Mouse (Mus musculus) left cerebral cortex, postnatal 14 days (tissue): ENCODE data around the gene Ostf1. TPM values are rescaled to one million over a fixed set of nuclear protein-coding genes. Genes with fewer than 3 reads are reported as not detected.
"Not testable (repeated sequence)": the region's sequence is repeated elsewhere in the genome, so short reads cannot be mapped to it uniquely, and the experiment has no call there.

Experiments used
- DNase-seq, 2 experiments: peaks; one replicate each; pipeline ENCODE4 v3.0.0; 2021 to 2022; ENCODE audit warnings: low spot score in 2 of 2, mixed read lengths in 1 of 2
- intact Hi-C: fragments of 180-260 bp; cut with DNase I; formaldehyde crosslinking; loops from one replicate; pipeline ENCODE4 v1.15.1; 2025
- total RNA-seq, 2 experiments: library from RNA; stranded (reverse); gene quantifications; 2 replicates each; pipeline ENCODE4 v1.2.3; 2021

Ostf1 gene
- total RNA-seq, 2 experiments from 2014 or later = 18.6 to 22.8 TPM

DNA sequence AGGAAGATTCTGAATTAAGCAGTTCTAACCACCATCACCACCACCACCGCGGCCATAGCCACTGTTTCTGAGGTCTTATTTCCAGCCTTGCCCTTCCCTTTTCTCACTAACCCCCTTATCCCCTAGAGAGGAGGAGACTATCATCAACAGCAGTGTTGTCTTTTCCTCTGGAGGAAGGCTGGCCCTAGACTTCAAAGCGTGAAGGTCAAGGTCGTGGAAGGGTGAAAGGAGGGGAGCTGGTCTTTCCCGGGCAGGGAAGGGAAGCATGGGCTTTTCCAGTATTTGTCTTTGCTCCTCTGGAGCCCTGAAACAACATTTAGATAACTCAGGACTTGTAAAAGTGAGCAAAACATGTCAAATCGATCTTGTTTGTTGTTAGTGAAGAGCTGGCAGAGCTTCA is 22.6 kb downstream of the Ostf1 start:
- no peak for DNase-seq
- intact Hi-C loops = no loop called here

DNA sequence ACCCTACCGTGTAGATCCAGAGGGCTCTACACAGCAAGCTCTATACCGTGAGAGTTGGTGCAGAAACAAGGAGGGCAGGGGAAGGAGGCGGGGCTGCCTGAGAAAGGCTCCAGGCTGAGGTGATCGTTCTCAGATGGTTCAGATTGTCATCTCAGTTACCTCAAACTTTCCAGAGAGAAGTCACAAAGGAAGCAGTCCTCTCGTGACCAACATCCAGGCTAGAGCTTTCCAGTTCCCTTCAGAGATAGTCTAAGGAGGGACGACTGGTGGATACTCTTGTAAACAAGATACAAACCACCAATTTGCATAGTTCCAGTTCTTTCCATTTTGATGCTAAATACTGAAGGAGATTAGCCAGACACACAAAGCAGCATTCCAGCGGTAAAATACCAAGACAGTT is 23.7 kb downstream of the Ostf1 start:
- intact Hi-C loops = no loop called here

GRCm38 (mm10) chr19:18603011-18603410 is 28.6 kb downstream of the Ostf1 start:
- intact Hi-C loops = no loop called here
- no peak for DNase-seq

More for the DNA sequence above, 23.7 kb downstream of the Ostf1 start:
- DNase-seq = no peak

- intact Hi-C loops = no loop called here
- DNase-seq = no peak
These were observed 31.0 kb downstream of the Ostf1 start for GRCm38 (mm10) chr19:18600611-18601010.

GRCm38 (mm10) chr19:18599650-18600049 is 32.0 kb downstream of the Ostf1 start:
- no peak for DNase-seq
- intact Hi-C loops = no loop called here

DNA sequence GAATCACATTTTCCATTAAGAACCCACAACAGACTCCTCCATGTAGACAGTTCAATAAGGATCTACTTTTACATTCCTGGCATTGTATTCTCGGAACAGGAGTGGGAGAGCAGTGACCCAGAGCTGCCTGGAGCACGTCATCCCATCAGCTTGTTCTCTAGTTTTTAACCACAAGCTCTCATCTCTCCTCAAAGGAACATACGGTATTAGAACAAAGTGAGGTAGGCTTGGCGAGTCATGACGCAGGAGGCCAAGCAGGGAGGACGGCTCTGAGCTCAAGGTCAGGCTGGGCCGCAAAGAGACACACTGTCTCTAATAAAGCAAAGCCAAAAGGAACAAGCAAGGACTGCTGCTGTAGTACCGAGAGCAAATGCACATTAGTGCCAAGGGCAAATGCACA is 32.6 kb downstream of the Ostf1 start:
- intact Hi-C loops = no loop called here
- no peak for DNase-seq

DNA sequence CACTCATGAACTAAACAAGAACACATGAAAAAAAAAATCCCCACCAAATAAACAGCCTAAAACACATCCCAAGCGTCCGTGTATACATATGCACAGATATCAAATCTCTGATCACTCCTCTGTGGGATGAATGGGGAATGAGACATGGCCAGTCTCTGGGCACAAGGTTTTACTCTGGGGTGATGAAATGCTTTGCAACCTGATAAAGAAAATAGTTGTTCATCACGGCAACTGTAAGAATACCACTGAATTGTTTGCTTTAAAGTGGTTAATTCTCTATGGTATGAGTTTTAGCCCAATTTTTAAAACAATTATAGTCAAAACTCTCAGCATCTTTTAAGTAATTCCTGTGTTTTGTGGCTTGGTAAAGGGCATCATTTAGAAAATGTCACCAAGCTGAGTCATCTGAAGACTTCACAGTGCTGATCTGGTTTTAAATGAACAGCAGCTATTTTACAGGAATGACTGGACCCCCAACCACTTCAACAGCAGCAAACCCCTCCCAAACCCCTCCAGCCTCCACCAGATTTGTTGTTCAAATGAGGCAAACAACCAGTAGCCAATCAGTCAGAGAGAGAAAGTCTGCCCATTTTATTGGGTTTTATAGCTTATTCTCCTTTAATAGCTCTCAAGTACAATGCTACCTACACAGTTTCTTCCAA is 33.2 kb downstream of the Ostf1 start:
- DNase-seq = no peak
- intact Hi-C loops = no loop called here

DNA sequence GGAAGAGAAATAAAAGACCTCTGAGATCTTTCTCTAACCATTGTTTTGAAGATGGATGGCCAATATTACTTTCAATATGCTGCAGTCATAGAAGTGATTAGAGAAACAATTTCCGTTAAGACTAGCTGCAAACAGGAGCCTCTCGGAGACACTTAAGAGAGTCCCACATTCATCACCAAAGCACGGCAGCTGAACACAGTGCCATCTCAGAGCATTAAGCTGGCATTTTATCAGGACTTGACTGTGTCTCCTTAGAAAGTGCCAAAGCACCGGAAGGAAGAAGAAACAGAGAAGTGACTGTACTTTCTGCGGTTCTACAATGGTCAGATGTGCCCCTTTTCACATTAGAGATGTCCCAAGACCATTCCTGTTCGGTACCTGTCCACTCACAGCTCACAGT is 33.9 kb downstream of the Ostf1 start:
- DNase-seq = peak in 1 of 2 experiments; percentile 15
- intact Hi-C loops = no loop called here

GRCm38 (mm10) chr19:18596876-18597275 is 34.7 kb downstream of the Ostf1 start:
- intact Hi-C loops = no loop called here
- no peak for DNase-seq

- DNase-seq = no peak
- intact Hi-C loops = no loop called here
These were observed 37.9 kb downstream of the Ostf1 start for GRCm38 (mm10) chr19:18593722-18594121.

DNA sequence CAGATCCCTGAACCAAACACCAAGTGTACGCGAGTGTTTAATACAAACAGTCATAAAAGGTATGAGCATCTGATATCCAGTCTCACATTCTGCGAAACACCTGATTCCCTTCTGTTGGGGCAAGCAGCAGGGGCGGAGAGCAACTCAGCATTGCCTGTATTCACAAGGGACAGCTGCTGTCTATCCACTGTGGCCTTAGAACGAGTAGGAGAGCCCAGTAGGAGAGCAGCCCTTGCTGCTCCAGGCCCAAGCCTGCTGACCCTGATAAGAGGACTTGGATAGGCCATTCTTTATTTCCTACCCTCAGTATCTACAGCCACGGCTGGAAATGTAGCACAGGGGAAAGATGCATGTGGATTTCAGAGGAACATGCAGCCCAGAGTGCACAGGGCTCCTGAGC is 38.7 kb downstream of the Ostf1 start:
- intact Hi-C loops = no loop called here
- DNase-seq = no peak

DNA sequence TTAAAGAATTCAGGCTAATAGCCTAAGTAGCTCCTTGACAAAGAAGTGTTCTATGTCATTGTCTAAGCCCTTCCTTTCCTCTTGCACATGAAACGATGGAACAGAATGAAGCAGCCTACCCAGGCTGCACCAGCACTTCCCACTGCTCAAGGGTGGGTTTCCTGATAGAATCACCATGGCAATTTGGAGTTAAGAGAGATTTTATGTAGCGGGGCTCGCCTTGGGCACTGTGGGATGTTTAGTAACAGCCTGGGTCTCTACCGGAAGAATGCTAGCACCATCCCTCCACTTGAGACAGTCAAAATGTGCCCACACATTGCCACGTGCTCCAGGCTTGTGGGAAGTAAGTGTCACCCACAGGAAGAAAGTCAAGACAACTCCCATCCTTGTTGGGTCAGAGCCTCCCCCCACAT is 40.7 kb downstream of the Ostf1 start:
- peak in 1 of 2 experiments; percentile 9 for DNase-seq
- intact Hi-C loops = no loop called here

- no peak for DNase-seq
- intact Hi-C loops = no loop called here
These were observed 41.4 kb downstream of the Ostf1 start for GRCm38 (mm10) chr19:18590234-18590633.

DNA sequence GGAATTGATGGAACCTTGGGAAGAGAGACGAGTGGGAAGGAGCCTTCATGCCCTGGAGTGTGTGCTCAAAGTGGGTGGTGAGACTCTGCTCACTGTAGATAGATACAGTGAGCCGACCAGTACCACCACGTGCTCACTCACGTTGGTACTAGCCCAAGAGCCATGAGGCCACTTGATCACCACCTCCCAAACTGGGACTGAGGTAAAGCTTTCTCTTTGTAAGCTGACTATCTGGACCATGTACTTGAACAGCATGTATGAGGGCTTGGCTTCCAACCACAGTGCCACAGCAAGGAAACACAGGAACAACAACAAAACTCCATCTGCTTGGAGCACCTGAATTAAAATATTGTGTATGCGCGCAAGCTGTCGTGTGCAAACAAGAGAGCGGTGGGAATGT is 42.3 kb downstream of the Ostf1 start:
- intact Hi-C loops = no loop called here
- DNase-seq = no peak

- intact Hi-C loops, DNase-seq: not testable (repeated sequence)
These were observed 42.8 kb downstream of the Ostf1 start for GRCm38 (mm10) chr19:18588801-18589200.

- intact Hi-C loops = no loop called here
These were observed 43.4 kb downstream of the Ostf1 start for GRCm38 (mm10) chr19:18588243-18588642.

DNA sequence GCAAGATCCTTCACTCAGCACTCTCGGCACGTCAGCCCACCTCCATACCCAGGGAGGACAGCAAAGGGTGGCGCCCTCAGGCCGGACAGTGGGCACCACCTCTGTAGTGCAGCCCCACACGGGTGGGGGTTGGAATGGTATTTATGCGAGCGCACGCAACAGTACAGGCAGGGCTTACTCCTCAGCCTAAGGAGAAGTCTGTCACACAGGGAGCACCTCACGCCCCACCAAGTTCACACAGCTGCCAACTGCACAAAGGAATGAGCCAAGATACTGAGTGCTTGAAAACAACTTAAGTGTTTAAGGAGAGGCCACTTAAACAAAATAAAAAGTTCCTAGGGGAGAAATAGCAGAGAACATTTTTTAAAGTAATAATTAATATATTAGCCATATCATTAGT is 44.5 kb downstream of the Ostf1 start:
- no peak for DNase-seq
- intact Hi-C loops = no loop called here

More at GRCm38 (mm10) chr19:18588243-18588642, 43.4 kb downstream of the Ostf1 start:
- no peak for DNase-seq

DNA sequence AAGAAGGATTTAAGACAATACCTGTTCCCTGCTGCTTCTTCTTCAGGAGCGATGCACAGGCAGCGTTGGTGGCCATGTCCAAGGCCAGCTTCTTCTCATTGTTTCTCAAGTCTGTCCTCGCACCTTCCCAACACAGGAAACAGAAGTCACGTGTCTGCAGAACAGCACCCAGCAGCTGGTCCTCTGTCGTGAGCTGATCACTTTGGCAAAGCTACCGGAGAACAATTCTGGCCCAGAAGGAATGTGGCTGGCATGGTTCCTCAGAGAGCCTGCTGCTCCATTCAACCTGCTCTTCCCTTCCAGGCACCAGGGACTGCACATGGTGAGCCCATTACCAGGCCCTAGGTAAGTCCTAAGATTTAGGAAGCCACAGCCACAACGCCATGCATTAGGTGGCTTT is 47.0 kb downstream of the Ostf1 start:
- DNase-seq = no peak
- intact Hi-C loops = no loop called here

- DNase-seq = no peak
- intact Hi-C loops = no loop called here
These were observed 47.9 kb downstream of the Ostf1 start for GRCm38 (mm10) chr19:18583706-18584105.

GRCm38 (mm10) chr19:18582887-18583286 is 48.7 kb downstream of the Ostf1 start:
- no peak for DNase-seq
- intact Hi-C loops = no loop called here

- DNase-seq = no peak
- intact Hi-C loops = no loop called here
These were observed 49.4 kb downstream of the Ostf1 start for GRCm38 (mm10) chr19:18582226-18582625.

DNA sequence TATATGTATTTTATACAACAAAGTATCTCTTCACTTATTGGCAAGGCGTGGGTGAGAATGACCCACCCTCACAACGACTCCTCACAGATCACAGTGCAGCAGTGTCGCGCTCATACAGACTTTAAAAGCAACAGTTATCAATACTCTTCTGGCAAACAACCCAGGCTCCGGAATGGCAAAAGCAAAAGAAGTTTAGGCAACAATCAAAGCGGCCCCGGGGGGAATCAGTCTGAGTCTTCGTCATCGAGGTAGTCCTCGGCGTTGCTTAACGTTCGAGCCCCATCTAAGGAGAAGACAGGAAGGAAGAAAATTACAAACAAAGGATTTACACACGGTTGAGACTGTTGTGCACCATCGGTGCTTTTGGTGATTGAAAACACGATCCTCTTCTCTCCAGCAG is 50.6 kb downstream of the Ostf1 start:
- intact Hi-C loops = no loop called here
- DNase-seq = no peak
